Mouse (Mus musculus) liver, embryonic 12.5 days (tissue): ENCODE measurements around the gene Nat8. TPM values are rescaled to one million over a fixed set of nuclear protein-coding genes. Genes with fewer than 3 reads are reported as not detected.

ENCODE experiments used
- microRNA-seq: library from miRNA; unstranded; fragments of <30 nt; microRNA quantifications from one replicate; pipeline ENCODE4, GENCODE M21; 2017
- polyA plus RNA-seq: library from polyadenylated mRNA; unstranded; fragments of >200 nt; fragmentation: Nextera tagmentation; extraction: Ambion mirVana; gene quantifications from 2 replicates; pipeline ENCODE4 v1.2.1, GENCODE M21; 2016

The Nat8 gene
- polyA plus RNA-seq, 1 experiment from 2014 or later = not detected

Small RNAs within 50 kb of the gene (microRNA-seq; reads per million reads assigned to microRNA genes)
- not detected for gene Mir6375

Other genes starting within 250 kb of the Nat8 start
- 3.2 and 3.4 TPM in 2 replicates for gene Alms1, start 244.6 kb downstream of the Nat8 start, polyA plus RNA-seq
- not detected in 2 replicates for gene Nat8f7, start 118.9 kb downstream of the Nat8 start, polyA plus RNA-seq
- not detected in 2 replicates for gene Nat8f3, start 66.3 kb downstream of the Nat8 start, polyA plus RNA-seq
- gene Nat8f6, start 11.1 kb downstream of the Nat8 start, polyA plus RNA-seq = not detected in 2 replicates
- not detected in 2 replicates for gene Nat8f5, start 11.1 kb downstream of the Nat8 start, polyA plus RNA-seq
- 0.04 TPM in 1 of 2 replicates, not detected in the other for gene Nat8f2, start 37.1 kb upstream of the Nat8 start, polyA plus RNA-seq
- 0.81 and 1.2 TPM in 2 replicates for gene Nat8f4, start 72.8 kb upstream of the Nat8 start, polyA plus RNA-seq
- gene Tprkb, start 79.8 kb upstream of the Nat8 start, polyA plus RNA-seq = 29.6 and 31.1 TPM in 2 replicates
- gene Nat8f1, start 83.6 kb upstream of the Nat8 start, polyA plus RNA-seq = 3.4 and 4.5 TPM in 2 replicates
- 37.2 and 38.0 TPM in 2 replicates for gene Dusp11, start 129.6 kb upstream of the Nat8 start, polyA plus RNA-seq
- gene Figla, start 184.1 kb upstream of the Nat8 start, polyA plus RNA-seq = not detected in 2 replicates
- 96.9 and 97.2 TPM in 2 replicates for gene Add2, start 196.6 kb upstream of the Nat8 start, polyA plus RNA-seq